Mouse (Mus musculus): ENCODE data around the gene Orm1. TPM values are rescaled to one million over a fixed set of nuclear protein-coding genes. Genes with fewer than 3 reads are reported as not detected.

The Orm1 gene
- 2.5 and 47.0 TPM in 2 replicates for polyA plus RNA-seq (2015; fragmentation: Nextera tagmentation; extraction: Ambion mirVana)

DNA sequence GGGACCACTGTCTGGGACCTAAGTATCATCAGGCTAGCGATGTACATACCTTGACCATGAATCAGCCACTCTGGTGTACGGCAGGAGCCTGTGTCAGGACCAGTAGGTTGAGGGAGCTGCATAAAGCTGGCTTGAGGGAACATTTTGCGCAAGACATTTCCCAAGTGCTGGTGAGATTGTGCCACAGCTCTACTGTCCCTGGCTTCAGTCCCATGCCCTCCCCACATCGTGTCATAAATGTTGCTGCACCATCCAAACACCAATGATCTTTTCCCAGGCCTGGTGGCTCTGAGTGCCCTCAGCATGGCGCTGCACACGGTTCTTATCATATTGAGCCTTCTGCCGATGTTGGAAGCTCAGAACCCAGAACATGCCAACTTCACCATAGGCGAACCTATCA lies at the start of gene Orm1:
Gene Orm1 (plus strand): TSS at position 266 of the 400 bp plus-strand sequence.

GRCm38 (mm10) chr4:63355877-63356665 lies 11.7 kb downstream of the Orm1 start, which contains the start of gene Orm3:
TSS of gene Orm3 (plus strand) at chr4:63356162.

DNA sequence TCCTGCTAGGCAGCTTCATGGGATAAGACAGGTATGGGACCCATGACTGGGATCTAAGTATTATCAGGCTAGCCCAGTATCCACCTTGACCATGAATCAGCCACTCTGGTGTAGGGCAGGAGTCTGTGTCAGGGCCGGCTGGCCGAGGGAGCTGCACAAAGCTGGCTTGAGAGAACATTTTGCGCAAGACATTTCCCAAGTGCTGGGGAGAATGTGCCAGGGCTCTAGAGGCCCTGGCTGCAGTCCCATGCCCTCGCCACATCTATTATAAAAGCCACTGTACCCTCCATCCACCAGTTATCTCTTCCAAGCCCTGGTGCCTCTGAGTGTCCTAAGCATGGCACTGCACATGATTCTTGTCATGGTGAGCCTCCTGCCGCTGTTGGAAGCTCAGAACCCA lies 17.8 kb downstream of the Orm1 start, which contains the start of gene Orm2:
Gene Orm2 (plus strand): TSS at position 300 of the 400 bp plus-strand sequence.

Other genes starting within 250 kb of the Orm1 start
- gene Ambp, start 189.8 kb upstream of the Orm1 start, polyA plus RNA-seq (2015; fragmentation: Nextera tagmentation; extraction: Ambion mirVana), result 0.67 TPM in 2 replicates
- gene Kif12, start 172.4 kb upstream of the Orm1 start, polyA plus RNA-seq (2015; fragmentation: Nextera tagmentation; extraction: Ambion mirVana), result not detected in 2 replicates
- 5.4 and 6.7 TPM in 2 replicates for gene Col27a1, start 130.6 kb upstream of the Orm1 start, polyA plus RNA-seq (2015; fragmentation: Nextera tagmentation; extraction: Ambion mirVana)
- gene Orm3, start 11.6 kb downstream of the Orm1 start, polyA plus RNA-seq (2015; fragmentation: Nextera tagmentation; extraction: Ambion mirVana), result 0.17 and 0.51 TPM in 2 replicates
- gene Orm2, start 17.9 kb downstream of the Orm1 start, polyA plus RNA-seq (2015; fragmentation: Nextera tagmentation; extraction: Ambion mirVana), result 0.85 TPM in 1 of 2 replicates, not detected in the other
- gene Akna, start 58.8 kb downstream of the Orm1 start, polyA plus RNA-seq (2015; fragmentation: Nextera tagmentation; extraction: Ambion mirVana), result 1.8 and 2.0 TPM in 2 replicates
- 1.3 and 1.6 TPM in 2 replicates for gene Whrn, start 151.4 kb downstream of the Orm1 start, polyA plus RNA-seq (2015; fragmentation: Nextera tagmentation; extraction: Ambion mirVana)
- 280 and 298 TPM in 2 replicates for gene Atp6v1g1, start 200.2 kb downstream of the Orm1 start, polyA plus RNA-seq (2015; fragmentation: Nextera tagmentation; extraction: Ambion mirVana)
- 4.2 and 5.7 TPM in 2 replicates for gene Tmem268, start 214.2 kb downstream of the Orm1 start, polyA plus RNA-seq (2015; fragmentation: Nextera tagmentation; extraction: Ambion mirVana)